Mouse (Mus musculus) hematopoietic multipotent progenitor cell, adult 10-12 weeks (in vitro differentiated cells): Measurements from ENCODE around the gene Pafah1b3. TPM values are rescaled to one million over a fixed set of nuclear protein-coding genes. Genes with fewer than 3 reads are reported as not detected.

Experiments used
- polyA plus RNA-seq: library from polyadenylated mRNA; stranded (reverse); fragments of >175 nt; gene quantifications from 2 replicates; pipeline ENCODE4 v1.2.3, GENCODE M21; 2012; ENCODE audit warnings: low replicate concordance

Gene Pafah1b3
- 45.5 and 59.6 TPM in 2 replicates for polyA plus RNA-seq

DNA sequence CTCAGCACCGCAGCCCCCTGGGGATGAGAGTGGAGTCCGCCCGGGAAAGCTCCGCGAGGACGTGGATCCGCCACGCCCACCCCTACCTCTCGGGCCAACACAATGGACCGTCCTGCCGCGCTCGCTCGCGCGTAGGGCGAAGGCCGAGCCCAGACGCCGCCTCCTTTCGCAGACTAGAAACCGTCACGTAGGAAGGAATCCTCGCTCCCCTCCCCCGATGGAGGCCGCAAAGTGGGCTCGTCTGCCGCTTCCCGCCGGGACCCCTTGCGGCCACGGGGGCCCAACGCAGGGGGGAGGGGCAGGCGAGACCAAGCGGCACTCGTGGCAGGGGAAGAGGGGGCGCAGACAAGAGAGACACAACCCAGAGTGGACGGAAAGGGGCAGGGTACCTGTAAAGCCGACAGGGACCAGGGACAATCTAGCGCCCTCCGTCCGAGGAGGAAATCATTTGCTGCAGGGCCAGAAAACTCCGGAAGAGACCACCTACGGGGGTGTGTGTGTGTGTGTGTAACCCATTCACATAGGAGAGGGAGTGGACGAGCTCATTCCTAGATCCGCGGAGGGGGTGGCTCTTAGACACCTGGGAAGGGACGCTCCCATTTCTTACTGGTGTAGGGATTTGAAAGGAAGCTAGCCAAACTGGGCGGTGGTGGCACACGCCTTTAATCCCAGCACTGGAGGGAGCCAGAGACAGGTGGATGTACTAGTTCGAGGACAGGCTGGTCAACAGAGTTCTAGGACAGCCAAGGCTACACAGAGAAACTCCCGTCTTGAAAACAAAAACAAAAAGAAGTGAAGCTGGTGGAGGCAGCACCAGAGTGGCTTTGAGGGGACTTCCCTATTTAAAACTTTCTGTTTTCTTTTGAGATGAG is at the start of gene Pafah1b3:
Gene Pafah1b3, minus strand, starts transcription at position 533 of the 872 bp plus-strand sequence.

DNA sequence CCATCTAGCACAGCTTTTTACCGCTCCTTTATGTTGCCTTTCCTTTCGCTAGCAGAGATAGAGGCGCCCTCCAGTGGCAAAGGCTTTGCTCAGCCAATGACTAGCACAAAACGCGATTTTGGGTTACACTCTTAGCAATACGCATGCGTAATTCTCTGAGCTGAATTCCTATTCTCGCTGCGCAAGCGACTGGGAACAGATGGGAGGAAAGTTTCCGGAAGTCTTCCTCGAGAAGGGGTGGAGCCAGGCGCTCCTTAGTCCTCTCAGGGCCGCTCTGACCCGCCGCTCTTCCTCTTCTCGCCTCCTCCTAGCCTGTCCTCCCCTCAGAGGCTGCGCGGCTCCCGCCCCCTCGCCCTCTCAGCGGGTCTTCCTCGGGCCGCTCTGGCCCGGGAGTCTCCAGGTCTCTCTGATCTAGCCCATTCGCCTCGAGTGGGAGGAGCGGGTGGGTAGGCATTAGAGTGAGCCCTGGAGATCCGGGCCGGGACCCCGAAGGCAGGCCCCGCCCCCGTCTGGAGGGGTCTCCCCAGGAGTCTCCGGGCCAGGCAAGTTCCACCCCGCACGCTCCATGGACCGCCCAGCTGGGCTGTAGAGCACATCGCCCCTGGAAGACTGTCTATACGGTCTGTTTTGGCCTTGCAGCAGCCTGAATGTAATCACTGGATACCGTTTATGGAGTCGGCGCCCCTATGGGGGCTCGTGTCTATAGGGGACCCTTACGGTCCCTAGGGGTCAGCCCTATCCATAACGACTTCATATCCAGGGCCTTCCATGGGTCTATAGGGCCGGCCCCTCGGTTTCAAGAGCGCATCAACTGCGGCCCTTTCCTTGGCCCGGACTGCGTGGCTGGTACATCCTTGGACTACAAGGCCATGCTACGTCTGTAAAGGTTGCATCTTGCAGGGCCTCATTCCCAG is 19.0 kb upstream of the Pafah1b3 start, which contains the start of gene Megf8:
Gene Megf8, plus strand, starts transcription at position 633 of the 914 bp plus-strand sequence.

DNA sequence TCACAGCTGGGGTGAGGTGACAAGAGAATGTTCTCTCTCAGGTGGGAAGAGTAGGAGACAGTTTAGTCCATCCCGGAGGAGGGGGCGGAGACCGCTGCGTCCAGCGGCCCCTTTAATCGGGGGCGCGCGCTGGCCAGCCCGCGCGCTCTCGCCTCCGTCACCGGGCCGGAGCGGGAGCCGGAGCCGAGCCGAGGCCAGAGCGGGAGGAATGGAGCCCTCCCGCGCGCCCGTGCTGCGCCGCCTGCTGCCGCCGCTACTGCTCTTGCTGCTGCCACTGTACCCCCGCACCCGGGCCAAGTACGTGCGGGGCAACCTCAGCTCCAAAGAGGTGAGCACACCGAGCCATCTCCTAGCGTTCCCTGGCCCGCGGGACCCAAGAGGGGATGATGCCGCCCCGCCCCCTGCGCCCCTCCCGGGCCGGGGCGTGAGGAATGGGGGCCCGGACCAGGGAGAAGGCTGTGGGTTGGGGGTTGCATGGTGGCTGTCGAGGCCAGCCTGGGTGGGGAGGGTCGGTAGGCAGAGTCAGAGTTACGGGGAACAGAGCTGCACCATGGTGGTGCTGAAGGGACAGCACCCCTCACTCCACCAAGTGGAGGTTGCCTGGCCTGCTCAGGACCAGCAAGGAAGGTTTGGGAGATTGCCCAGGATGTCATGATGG is 8.3 kb upstream of the Pafah1b3 start, which contains the start of gene Tmem145:
Gene Tmem145, plus strand, starts transcription at position 151 of the 658 bp plus-strand sequence.

DNA sequence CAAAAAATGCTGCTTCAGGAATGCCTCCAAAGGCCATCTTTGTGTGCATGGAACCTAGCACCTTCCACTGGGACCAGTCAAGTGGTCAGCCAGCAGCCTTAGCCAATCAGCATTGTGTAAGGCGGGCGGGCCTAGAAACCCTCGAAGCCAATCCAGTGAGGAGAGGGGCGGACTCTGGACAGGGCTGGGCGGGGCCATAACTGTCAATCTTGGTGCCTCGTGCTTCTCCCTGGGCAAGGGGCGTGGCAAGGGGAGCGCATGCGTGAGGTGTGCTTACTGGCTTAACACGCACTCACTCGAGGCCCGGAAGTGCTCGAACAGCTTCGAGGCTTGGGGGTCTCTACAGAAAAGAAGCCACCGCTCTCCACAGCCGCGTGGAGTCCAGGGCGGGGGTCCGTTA is 3.3 kb upstream of the Pafah1b3 start, which contains the start of gene Prr19:
Gene Prr19, plus strand, starts transcription at position 349 of the 400 bp plus-strand sequence.

DNA sequence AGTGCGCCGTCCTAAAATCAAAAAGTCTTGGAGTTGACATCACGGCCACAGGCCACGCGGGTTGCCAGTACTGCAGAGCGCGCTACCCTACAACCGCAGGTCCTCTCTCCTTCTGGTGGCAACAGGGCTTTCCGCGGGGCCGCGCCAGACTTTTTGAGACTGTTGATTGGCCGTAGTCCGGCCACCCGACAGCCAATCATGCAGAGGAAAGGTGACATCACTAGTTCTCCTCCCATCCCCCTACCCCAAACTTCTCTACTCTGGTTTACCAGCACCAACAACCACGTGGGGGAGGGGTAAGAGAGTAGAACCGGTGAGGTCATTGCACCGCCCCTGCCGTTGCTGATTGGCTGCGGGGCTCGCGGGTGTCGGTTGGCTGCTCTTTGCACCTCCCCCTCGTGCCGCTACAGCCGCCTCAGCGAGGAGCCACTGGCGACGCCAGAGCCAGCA is 30.5 kb downstream of the Pafah1b3 start, which contains the start of gene Cic:
Gene Cic, plus strand, starts transcription at position 404 of the 450 bp plus-strand sequence.

DNA sequence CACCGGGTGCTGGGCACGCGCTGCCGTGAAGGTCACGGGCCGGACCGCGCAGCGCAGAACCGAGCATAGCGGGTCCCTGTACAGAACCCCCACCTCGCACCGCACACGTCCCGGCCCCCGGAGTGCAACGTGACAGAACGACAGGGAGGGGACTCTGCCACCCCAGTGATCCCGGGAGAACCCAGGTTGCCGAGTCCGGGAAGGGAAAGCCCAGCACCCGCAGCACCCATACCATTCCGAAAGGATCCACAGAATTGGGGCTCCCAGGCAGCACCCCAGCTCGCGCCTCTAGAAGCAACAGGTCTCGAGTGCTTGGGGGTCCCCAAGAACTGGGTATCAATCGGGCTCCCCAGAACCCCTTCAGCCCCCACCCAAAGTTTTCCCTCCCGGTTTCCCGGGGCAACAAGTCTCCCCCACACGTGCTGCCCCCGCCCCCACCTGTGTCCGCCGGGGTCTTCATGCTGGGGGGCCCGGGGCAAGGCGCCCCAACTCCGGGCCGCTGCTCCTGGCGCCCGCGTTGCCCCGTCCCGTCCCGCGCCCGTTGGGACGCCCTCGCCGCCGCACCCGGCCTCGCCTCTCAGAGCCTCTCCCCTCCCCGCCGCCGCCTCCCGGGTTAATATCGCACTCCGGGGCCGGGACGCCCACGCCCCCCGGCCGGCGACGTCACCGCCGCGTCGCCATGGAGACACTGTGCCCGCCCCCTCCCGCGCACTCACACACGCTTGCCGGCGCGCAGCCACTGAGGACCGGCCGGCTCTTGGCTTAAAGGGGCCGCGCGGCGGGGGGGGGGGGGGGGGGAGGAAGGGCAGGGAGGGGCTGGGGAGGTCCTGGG is 47.4 kb downstream of the Pafah1b3 start, which contains the start of gene Erf:
Gene Erf, minus strand, starts transcription at position 621 of the 832 bp plus-strand sequence.

Other genes starting within 250 kb of the Pafah1b3 start
- gene Grik5, start 225.6 kb downstream of the Pafah1b3 start, polyA plus RNA-seq: 7.5 and 16.2 TPM in 2 replicates
- gene Zfp574, start 225.4 kb downstream of the Pafah1b3 start, polyA plus RNA-seq: 46.0 and 87.0 TPM in 2 replicates
- gene Pou2f2, start 118.3 kb downstream of the Pafah1b3 start, polyA plus RNA-seq: 393 and 487 TPM in 2 replicates
- gene Dedd2, start 77.4 kb downstream of the Pafah1b3 start, polyA plus RNA-seq: 86.8 and 170 TPM in 2 replicates
- 19.3 and 28.6 TPM in 2 replicates for gene Zfp526, start 76.6 kb downstream of the Pafah1b3 start, polyA plus RNA-seq
- gene Gsk3a, start 60.1 kb downstream of the Pafah1b3 start, polyA plus RNA-seq: 120 and 195 TPM in 2 replicates
- gene Erf, start 47.2 kb downstream of the Pafah1b3 start, polyA plus RNA-seq: 56.1 and 93.1 TPM in 2 replicates
- gene Cic, start 30.3 kb downstream of the Pafah1b3 start, polyA plus RNA-seq: 539 and 737 TPM in 2 replicates
- 0.18 TPM in 1 of 2 replicates, not detected in the other for gene Prr19, start 3.4 kb upstream of the Pafah1b3 start, polyA plus RNA-seq
- 0.31 TPM in 1 of 2 replicates, not detected in the other for gene Tmem145, start 8.1 kb upstream of the Pafah1b3 start, polyA plus RNA-seq
- 3.7 and 7.4 TPM in 2 replicates for gene Megf8, start 19.2 kb upstream of the Pafah1b3 start, polyA plus RNA-seq
- not detected in 2 replicates for gene Cnfn, start 71.7 kb upstream of the Pafah1b3 start, polyA plus RNA-seq
- 34.3 and 37.0 TPM in 2 replicates for gene Lipe, start 100.7 kb upstream of the Pafah1b3 start, polyA plus RNA-seq
- gene Cxcl17, start 114.9 kb upstream of the Pafah1b3 start, polyA plus RNA-seq: not detected in 2 replicates
- 8.1 and 11.4 TPM in 2 replicates for gene Ceacam1, start 179.6 kb upstream of the Pafah1b3 start, polyA plus RNA-seq
- 0.55 and 0.71 TPM in 2 replicates for gene Ceacam2, start 241.9 kb upstream of the Pafah1b3 start, polyA plus RNA-seq